Mouse (Mus musculus) heart, embryonic 14.5 days (tissue): ENCODE results near the gene Cacna1a. TPM values are rescaled to one million over a fixed set of nuclear protein-coding genes. Genes with fewer than 3 reads are reported as not detected.

Source experiments
- ATAC-seq: fragments of 200-750 bp; cut with Nextera tagmentation; 2 replicates; pipeline ENCODE4 v1.8.0; 2017; ENCODE audit warnings: low read depth, moderate TSS enrichment; ENCODE audit not compliant: insufficient number of reproducible peaks, insufficient read depth, low FRiP score
- H3K27ac ChIP-seq, 2 experiments: fragments of 200-500 bp in 1 of 2; fragments of 300-500 bp in 1 of 2; sonication (generic) in 1 of 2; replicated peaks in 1 of 2; 2 replicates each; pipeline ENCODE4 v1.5.1; 2012 to 2014; ENCODE audit warnings: low read depth in 2 of 2, low read length in 2 of 2, control low read depth in 1 of 2, mild to moderate bottlenecking in 1 of 2, mixed read lengths in 1 of 2; ENCODE audit not compliant: control insufficient read depth in 1 of 2, insufficient read depth in 1 of 2
- H3K27me3 ChIP-seq: fragments of 300-500 bp; sonication (generic); 2 replicates; pipeline ENCODE4 v1.6.1; 2014; ENCODE audit warnings: mild to moderate bottlenecking, low read length, control low read depth; ENCODE audit not compliant: control insufficient read depth, insufficient read depth
- H3K36me3 ChIP-seq: fragments of 300-500 bp; sonication (generic); 2 replicates; pipeline ENCODE4 v1.6.1; 2014; ENCODE audit warnings: mild to moderate bottlenecking, control low read depth, low read length, mixed read lengths; ENCODE audit not compliant: control insufficient read depth, insufficient read depth
- H3K4me1 ChIP-seq, 2 experiments: fragments of 200-500 bp in 1 of 2; fragments of 300-500 bp in 1 of 2; sonication (generic) in 1 of 2; 2 replicates each; pipeline ENCODE4 v1.6.1; 2012 to 2014; ENCODE audit warnings: low read length in 2 of 2, control low read depth in 1 of 2, mixed read lengths in 1 of 2; ENCODE audit not compliant: control insufficient read depth in 2 of 2, insufficient read depth in 2 of 2
- H3K4me2 ChIP-seq: fragments of 300-500 bp; sonication (generic); 2 replicates; pipeline ENCODE4 v1.6.1; 2014; ENCODE audit warnings: mild to moderate bottlenecking, low read length
- H3K4me3 ChIP-seq, 2 experiments: fragments of 200-500 bp in 1 of 2; fragments of 300-500 bp in 1 of 2; sonication (generic) in 1 of 2; 2 replicates each; pipeline ENCODE4 v1.5.1; 2012 to 2014; ENCODE audit warnings: low read length in 2 of 2, mild to moderate bottlenecking in 2 of 2, control low read depth in 1 of 2, low read depth in 1 of 2, moderate library complexity in 1 of 2; ENCODE audit not compliant: control insufficient read depth in 1 of 2, insufficient read depth in 1 of 2
- H3K9ac ChIP-seq: fragments of 300-500 bp; sonication (generic); 2 replicates; pipeline ENCODE4 v1.6.1; 2014; ENCODE audit warnings: mild to moderate bottlenecking, low read length
- H3K9me3 ChIP-seq: fragments of 300-500 bp; sonication (generic); 2 replicates; pipeline ENCODE4 v1.6.1; 2016; ENCODE audit warnings: low read length, control low read depth; ENCODE audit not compliant: control insufficient read depth
- WGBS: fragments of 180-500 bp; shearing (Covaris S2); extraction: QIAGEN DNeasy Blood & Tissue Kit; methylation state at CpG from one replicate; pipeline ENCODE4 v1.1.7; 2014; 5-methylcytosine and 5-hydroxymethylcytosine counted together
- polyA plus RNA-seq: library from polyadenylated mRNA; unstranded; fragments of >200 nt; fragmentation: Nextera tagmentation; extraction: Ambion mirVana; gene quantifications from 2 replicates; pipeline ENCODE4 v1.2.1, GENCODE M21; 2014

The Cacna1a gene
- polyA plus RNA-seq, 1 experiment from 2014 or later, result 8.4 TPM

GRCm38 (mm10) chr8:84426087-84426486 is 37.8 kb downstream of the Cacna1a start:
- H3K4me3 ChIP-seq, result no peak overlapping the region
- no peak for ATAC-seq
- no peaks in the 10 kb centered on the region for H3K9me3 ChIP-seq
- no peak overlapping the region for H3K9ac ChIP-seq
- no peak overlapping the region for H3K4me2 ChIP-seq
- WGBS, result 91% methylated on average over 7 of the region's 7 CpGs
- H3K27ac ChIP-seq, result no peak overlapping the region
- H3K4me1 ChIP-seq, result no peaks in the 10 kb centered on the region
- no peaks in the 10 kb centered on the region for H3K36me3 ChIP-seq
- H3K27me3 ChIP-seq, result no peaks in the 10 kb centered on the region

- no peaks in the 10 kb centered on the region for H3K9me3 ChIP-seq
- no peak overlapping the region for H3K4me3 ChIP-seq
- H3K4me2 ChIP-seq, result no peak overlapping the region
- H3K27me3 ChIP-seq, result no peaks in the 10 kb centered on the region
- H3K9ac ChIP-seq, result no peak overlapping the region
- no peaks in the 10 kb centered on the region for H3K36me3 ChIP-seq
- WGBS, result 84% methylated on average over 8 of the region's 8 CpGs
- no peaks in the 10 kb centered on the region for H3K4me1 ChIP-seq
- no peak for ATAC-seq
- no peak overlapping the region for H3K27ac ChIP-seq
These were observed 38.3 kb downstream of the Cacna1a start for GRCm38 (mm10) chr8:84426582-84426981.

- no peak for ATAC-seq
- Histone ChIP-seq H3K27me3 (no peaks in the 10 kb centered on the region), H3K36me3 (no peaks in the 10 kb centered on the region), H3K9me3 (no peaks in the 10 kb centered on the region), H3K27ac (no peak overlapping the region), H3K4me1 (no peaks in the 10 kb centered on the region), H3K4me2 (no peak overlapping the region), H3K9ac (no peak overlapping the region), H3K4me3 (no peak overlapping the region)
- WGBS, result 66% methylated on average over 5 of the region's 5 CpGs
These were observed 39.8 kb downstream of the Cacna1a start for GRCm38 (mm10) chr8:84428034-84428433.

- H3K4me3 ChIP-seq, result no peak overlapping the region
These were observed 40.8 kb downstream of the Cacna1a start for GRCm38 (mm10) chr8:84429014-84429413.

GRCm38 (mm10) chr8:84429492-84429891 is 41.3 kb downstream of the Cacna1a start:
- WGBS, result 8% methylated on average over 5 of the region's 5 CpGs
- no peak for ATAC-seq
- no peak overlapping the region for H3K9ac ChIP-seq
- no peaks in the 10 kb centered on the region for H3K36me3 ChIP-seq
- H3K4me2 ChIP-seq, result no peak overlapping the region
- H3K4me1 ChIP-seq, result no peaks in the 10 kb centered on the region
- no peak overlapping the region for H3K4me3 ChIP-seq
- H3K27me3 ChIP-seq, result no peaks in the 10 kb centered on the region
- H3K9me3 ChIP-seq, result no peaks in the 10 kb centered on the region
- H3K27ac ChIP-seq, result no peak overlapping the region

More at GRCm38 (mm10) chr8:84429014-84429413, 40.8 kb downstream of the Cacna1a start:
- 30% methylated on average over 4 of the region's 4 CpGs for WGBS
- ATAC-seq, result no peak
- Histone ChIP-seq H3K9me3 (no peaks in the 10 kb centered on the region), H3K4me1 (no peaks in the 10 kb centered on the region), H3K4me2 (no peak overlapping the region), H3K27me3 (no peaks in the 10 kb centered on the region), H3K27ac (no peak overlapping the region), H3K9ac (no peak overlapping the region), H3K36me3 (no peaks in the 10 kb centered on the region)

GRCm38 (mm10) chr8:84435370-84435769 is 47.1 kb downstream of the Cacna1a start:
- H3K4me1 ChIP-seq, result no peaks in the 10 kb centered on the region
- WGBS, result 70% methylated on average over 10 of the region's 10 CpGs
- H3K4me2 ChIP-seq, result no peak overlapping the region
- no peak overlapping the region for H3K4me3 ChIP-seq
- ATAC-seq, result no peak
- H3K27ac ChIP-seq, result no peak overlapping the region
- no peak overlapping the region for H3K9ac ChIP-seq
- H3K9me3 ChIP-seq, result no peaks in the 10 kb centered on the region
- no peaks in the 10 kb centered on the region for H3K27me3 ChIP-seq
- H3K36me3 ChIP-seq, result no peaks in the 10 kb centered on the region

- H3K4me2 ChIP-seq, result no peak overlapping the region
- H3K9ac ChIP-seq, result no peak overlapping the region
- no peaks in the 10 kb centered on the region for H3K27me3 ChIP-seq
- H3K27ac ChIP-seq, result no peak overlapping the region
- H3K9me3 ChIP-seq, result no peaks in the 10 kb centered on the region
- no peak for ATAC-seq
- no peaks in the 10 kb centered on the region for H3K36me3 ChIP-seq
- H3K4me1 ChIP-seq, result peaks cover 0 to 4% of the 10 kb centered on the region in 2 experiments; a peak in 2 of 4 replicates
- 81% methylated on average over 7 of the region's 7 CpGs for WGBS
- no peak overlapping the region for H3K4me3 ChIP-seq
These were observed 51.6 kb downstream of the Cacna1a start for GRCm38 (mm10) chr8:84439813-84440212.

GRCm38 (mm10) chr8:84442043-84442442 is 53.8 kb downstream of the Cacna1a start:
- H3K4me1 ChIP-seq, result peaks cover 0 to 4% of the 10 kb centered on the region in 2 experiments; a peak in 2 of 4 replicates
- H3K9me3 ChIP-seq, result no peaks in the 10 kb centered on the region
- WGBS, result 9% methylated on average over 1 of the region's 1 CpGs
- H3K27me3 ChIP-seq, result no peaks in the 10 kb centered on the region
- no peaks in the 10 kb centered on the region for H3K36me3 ChIP-seq
- H3K4me2 ChIP-seq, result no peak overlapping the region
- no peak overlapping the region for H3K27ac ChIP-seq
- no peak overlapping the region for H3K4me3 ChIP-seq
- no peak overlapping the region for H3K9ac ChIP-seq
- ATAC-seq, result no peak
